Mouse (Mus musculus): ENCODE data around the gene Slc25a10.
A peak's percentile ranks its signal among the peaks of the same experiment; 100 is the strongest.

Slc25a10 gene

GRCm38 (mm10) chr11:120467051-120467735 lies 24.4 kb upstream of the Slc25a10 start, which contains the start of gene Arl16:
TSS of gene Arl16 (minus strand) at chr11:120467607.
- Histone ChIP-seq H3K4me3 (replicated peaks; ENCODE audit: low read length) (peak within 1 kb of the TSS; percentile 99), H3K36me3 (ENCODE audit: insufficient read depth, low read length) (peaks cover 78% of the 10 kb centered on the region), H3K9me3 (ENCODE audit: low read length) (no peaks in the 10 kb centered on the region), H3K27me3 (ENCODE audit: insufficient read depth, low read length) (no peaks in the 10 kb centered on the region), H3K4me1 (replicated peaks; ENCODE audit: low read depth, low read length) (peaks cover 26% of the 10 kb centered on the region)
- TF ChIP-seq NANOG (IDR thresholded peaks at IDR 0.05; ENCODE audit: borderline replicate concordance, low read length) (no peak), CTCF (conservative IDR thresholded peaks at IDR 0.05; ENCODE audit: low read length) (no peak), POU5F1 (IDR thresholded peaks at IDR 0.05; ENCODE audit: borderline replicate concordance, low read length) (no peak)

GRCm38 (mm10) chr11:120467736-120468092 lies 23.9 kb upstream of the Slc25a10 start:
- peaks cover 24% of the 10 kb centered on the region for H3K4me1 ChIP-seq (replicated peaks; ENCODE audit: low read depth, low read length)
- TF ChIP-seq CTCF (conservative IDR thresholded peaks at IDR 0.05; ENCODE audit: low read length) (no peak), POU5F1 (IDR thresholded peaks at IDR 0.05; ENCODE audit: borderline replicate concordance, low read length) (no peak), NANOG (IDR thresholded peaks at IDR 0.05; ENCODE audit: borderline replicate concordance, low read length) (no peak)
- H3K27me3 ChIP-seq (ENCODE audit: insufficient read depth, low read length) = no peaks in the 10 kb centered on the region
- no peaks in the 10 kb centered on the region for H3K9me3 ChIP-seq (ENCODE audit: low read length)
- H3K4me3 ChIP-seq (replicated peaks; ENCODE audit: low read length) = peak overlapping the region; percentile 99
- peaks cover 78% of the 10 kb centered on the region for H3K36me3 ChIP-seq (ENCODE audit: insufficient read depth, low read length)

- peaks cover 26% of the 10 kb centered on the region for H3K4me1 ChIP-seq (replicated peaks; ENCODE audit: low read depth, low read length)
- no peak for TF ChIP-seq NANOG (IDR thresholded peaks at IDR 0.05; ENCODE audit: borderline replicate concordance, low read length)
- no peak for TF ChIP-seq CTCF (conservative IDR thresholded peaks at IDR 0.05; ENCODE audit: low read length)
- TF ChIP-seq POU5F1 (IDR thresholded peaks at IDR 0.05; ENCODE audit: borderline replicate concordance, low read length) = no peak
- peaks cover 80% of the 10 kb centered on the region for H3K36me3 ChIP-seq (ENCODE audit: insufficient read depth, low read length)
- H3K9me3 ChIP-seq (ENCODE audit: low read length) = no peaks in the 10 kb centered on the region
- H3K4me3 ChIP-seq (replicated peaks; ENCODE audit: low read length) = no peak overlapping the region
- no peaks in the 10 kb centered on the region for H3K27me3 ChIP-seq (ENCODE audit: insufficient read depth, low read length)
Measured at GRCm38 (mm10) chr11:120472052-120472451, 19.6 kb upstream of the Slc25a10 start.

DNA sequence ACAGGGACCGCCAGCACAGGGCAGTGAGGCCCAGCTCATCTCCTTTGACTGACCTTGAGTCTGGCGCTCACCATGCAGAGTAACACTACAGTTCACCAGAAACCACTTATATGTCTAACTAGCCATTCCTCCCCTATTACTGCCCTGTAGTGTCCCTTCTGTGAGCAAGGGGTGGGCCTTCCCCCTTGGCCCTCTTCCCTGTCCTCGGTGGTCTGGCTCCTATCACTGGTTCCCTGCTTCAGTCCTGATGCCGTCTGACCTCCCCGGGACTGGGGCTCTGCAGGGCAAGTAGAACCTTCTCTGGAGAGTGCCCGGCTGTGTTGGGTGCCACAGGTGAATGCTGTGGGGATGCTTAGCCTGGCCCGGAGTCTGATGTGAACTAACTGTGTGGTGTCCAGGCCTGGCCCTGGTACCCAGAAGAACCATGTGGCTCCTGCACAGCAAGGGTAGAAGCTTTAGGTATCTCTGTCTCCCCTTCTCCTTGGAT lies 8.1 kb upstream of the Slc25a10 start:
- Histone ChIP-seq H3K27me3 (ENCODE audit: insufficient read depth, low read length) (no peaks in the 10 kb centered on the region), H3K36me3 (ENCODE audit: insufficient read depth, low read length) (peaks cover 83% of the 10 kb centered on the region), H3K4me3 (replicated peaks; ENCODE audit: low read length) (peak overlapping the region; percentile 99), H3K4me1 (replicated peaks; ENCODE audit: low read depth, low read length) (peaks cover 57% of the 10 kb centered on the region), H3K9me3 (ENCODE audit: low read length) (no peaks in the 10 kb centered on the region)
- TF ChIP-seq POU5F1 (IDR thresholded peaks at IDR 0.05; ENCODE audit: borderline replicate concordance, low read length) (no peak), NANOG (IDR thresholded peaks at IDR 0.05; ENCODE audit: borderline replicate concordance, low read length) (no peak), CTCF (conservative IDR thresholded peaks at IDR 0.05; ENCODE audit: low read length) (no peak)

- Histone ChIP-seq H3K4me1 (replicated peaks; ENCODE audit: low read depth, low read length) (peaks cover 62% of the 10 kb centered on the region), H3K9me3 (ENCODE audit: low read length) (no peaks in the 10 kb centered on the region), H3K36me3 (ENCODE audit: insufficient read depth, low read length) (peaks cover 83% of the 10 kb centered on the region), H3K4me3 (replicated peaks; ENCODE audit: low read length) (peak within 1 kb of the TSS; percentile 99), H3K27me3 (ENCODE audit: insufficient read depth, low read length) (no peaks in the 10 kb centered on the region)
- no peak for TF ChIP-seq POU5F1 (IDR thresholded peaks at IDR 0.05; ENCODE audit: borderline replicate concordance, low read length)
- TF ChIP-seq CTCF (conservative IDR thresholded peaks at IDR 0.05; ENCODE audit: low read length) = no peak
- TF ChIP-seq NANOG (IDR thresholded peaks at IDR 0.05; ENCODE audit: borderline replicate concordance, low read length) = no peak
Measured at GRCm38 (mm10) chr11:120484265-120484981, 7.2 kb upstream of the Slc25a10 start, which contains the start of gene Mrpl12. TSS of gene Mrpl12 (plus strand) at chr11:120484613.

DNA sequence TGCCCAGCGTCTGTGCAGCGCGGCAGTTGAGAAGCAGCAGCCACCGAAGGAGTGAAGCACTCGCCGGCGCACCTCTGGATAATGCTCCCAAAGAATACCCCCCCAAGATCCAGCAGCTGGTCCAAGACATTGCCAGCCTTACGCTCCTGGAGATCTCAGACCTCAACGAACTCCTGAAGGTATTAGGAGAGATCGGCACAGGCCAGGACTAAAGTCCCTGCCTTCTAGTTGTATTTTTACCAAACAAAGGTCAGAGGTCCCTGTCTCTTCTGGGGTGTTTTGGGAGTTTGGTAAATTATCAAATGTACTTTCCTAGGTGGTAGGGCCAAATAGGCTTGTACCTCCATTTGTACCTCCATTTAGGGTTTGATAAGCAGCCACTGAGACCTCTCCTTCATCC lies 6.4 kb upstream of the Slc25a10 start:
- H3K4me1 ChIP-seq (replicated peaks; ENCODE audit: low read depth, low read length) = peaks cover 69% of the 10 kb centered on the region
- H3K27me3 ChIP-seq (ENCODE audit: insufficient read depth, low read length) = no peaks in the 10 kb centered on the region
- H3K9me3 ChIP-seq (ENCODE audit: low read length) = no peaks in the 10 kb centered on the region
- H3K36me3 ChIP-seq (ENCODE audit: insufficient read depth, low read length) = peaks cover 84% of the 10 kb centered on the region
- H3K4me3 ChIP-seq (replicated peaks; ENCODE audit: low read length) = peak overlapping the region; percentile 99
- no peak for TF ChIP-seq NANOG (IDR thresholded peaks at IDR 0.05; ENCODE audit: borderline replicate concordance, low read length)
- TF ChIP-seq POU5F1 (IDR thresholded peaks at IDR 0.05; ENCODE audit: borderline replicate concordance, low read length) = no peak
- no peak for TF ChIP-seq CTCF (conservative IDR thresholded peaks at IDR 0.05; ENCODE audit: low read length)

GRCm38 (mm10) chr11:120488516-120488915 lies 3.1 kb upstream of the Slc25a10 start:
- H3K9me3 ChIP-seq (ENCODE audit: low read length) = no peaks in the 10 kb centered on the region
- H3K36me3 ChIP-seq (ENCODE audit: insufficient read depth, low read length) = peaks cover 61% of the 10 kb centered on the region
- no peak overlapping the region for H3K4me3 ChIP-seq (replicated peaks; ENCODE audit: low read length)
- TF ChIP-seq NANOG (IDR thresholded peaks at IDR 0.05; ENCODE audit: borderline replicate concordance, low read length) (no peak), CTCF (conservative IDR thresholded peaks at IDR 0.05; ENCODE audit: low read length) (no peak), POU5F1 (IDR thresholded peaks at IDR 0.05; ENCODE audit: borderline replicate concordance, low read length) (no peak)
- peaks cover 83% of the 10 kb centered on the region for H3K4me1 ChIP-seq (replicated peaks; ENCODE audit: low read depth, low read length)
- H3K27me3 ChIP-seq (ENCODE audit: insufficient read depth, low read length) = no peaks in the 10 kb centered on the region

- Histone ChIP-seq H3K4me1 (replicated peaks; ENCODE audit: low read depth, low read length) (peaks cover 81% of the 10 kb centered on the region), H3K9me3 (ENCODE audit: low read length) (no peaks in the 10 kb centered on the region), H3K36me3 (ENCODE audit: insufficient read depth, low read length) (peaks cover 65% of the 10 kb centered on the region), H3K27me3 (ENCODE audit: insufficient read depth, low read length) (no peaks in the 10 kb centered on the region), H3K4me3 (replicated peaks; ENCODE audit: low read length) (peak overlapping the region; percentile 5; the same call in 1 of the 2 replicates)
- TF ChIP-seq POU5F1 (IDR thresholded peaks at IDR 0.05; ENCODE audit: borderline replicate concordance, low read length) (no peak), CTCF (conservative IDR thresholded peaks at IDR 0.05; ENCODE audit: low read length) (peak; percentile 87)
Measured at GRCm38 (mm10) chr11:120489054-120489761, 2.4 kb upstream of the Slc25a10 start.

All from E14TG2a.4 (cell line).